Mouse (Mus musculus) heart, postnatal 4 days (tissue): Measurements from ENCODE around the gene Hmbs. TPM values are rescaled to one million over a fixed set of nuclear protein-coding genes. Genes with fewer than 3 reads are reported as not detected.
"Not testable (repeated sequence)": the region's sequence is repeated elsewhere in the genome, so short reads cannot be mapped to it uniquely, and the experiment has no call there.

Experiments
- DNase-seq: peaks from one replicate; pipeline ENCODE4 v3.0.0; 2021
- total RNA-seq, 2 experiments: library from RNA; stranded (reverse); gene quantifications; 2 replicates each; pipeline ENCODE4 v1.2.3; 2021

Hmbs gene
- total RNA-seq, 2 experiments from 2014 or later: 54.0 to 60.6 TPM

- peak; percentile 59 for DNase-seq
Observed at GRCm38 (mm10) chr9:44343290-44343689, 738 bp downstream of the Hmbs start.

GRCm38 (mm10) chr9:44342605-44343004 lies 1.4 kb downstream of the Hmbs start:
- DNase-seq: no peak

- DNase-seq: no peak
Observed at GRCm38 (mm10) chr9:44342173-44342572, 1.9 kb downstream of the Hmbs start.

- no peak for DNase-seq
Observed at GRCm38 (mm10) chr9:44341487-44341886, 2.5 kb downstream of the Hmbs start.

GRCm38 (mm10) chr9:44338574-44338973 lies 5.5 kb downstream of the Hmbs start:
- no peak for DNase-seq

GRCm38 (mm10) chr9:44337436-44338169 lies 6.4 kb downstream of the Hmbs start:
- no peak for DNase-seq

GRCm38 (mm10) chr9:44336964-44337363 lies 7.1 kb downstream of the Hmbs start:
- no peak for DNase-seq

GRCm38 (mm10) chr9:44336513-44336912 lies 7.5 kb downstream of the Hmbs start:
- not testable (repeated sequence) for DNase-seq

GRCm38 (mm10) chr9:44336093-44336406 lies 8.0 kb downstream of the Hmbs start:
- no peak for DNase-seq

- DNase-seq: no peak
Observed at GRCm38 (mm10) chr9:44335331-44336092, 8.5 kb downstream of the Hmbs start.

- DNase-seq: peak; percentile 98
Observed at GRCm38 (mm10) chr9:44334396-44335330, 9.4 kb downstream of the Hmbs start, which contains the start of gene H2afx. Gene H2afx (plus strand): TSS chr9:44334694.

GRCm38 (mm10) chr9:44332918-44333638 lies 10.9 kb downstream of the Hmbs start:
- no peak for DNase-seq

- DNase-seq: no peak
Observed at GRCm38 (mm10) chr9:44330736-44331135, 13.3 kb downstream of the Hmbs start.

- no peak for DNase-seq
Observed at GRCm38 (mm10) chr9:44327926-44328325, 16.1 kb downstream of the Hmbs start.

GRCm38 (mm10) chr9:44327064-44327711 lies 16.8 kb downstream of the Hmbs start:
- peak; percentile 59 for DNase-seq

- peak; percentile 85 for DNase-seq
Observed at GRCm38 (mm10) chr9:44326371-44327063, 17.5 kb downstream of the Hmbs start.

GRCm38 (mm10) chr9:44325768-44326370 lies 18.2 kb downstream of the Hmbs start, which contains the start of gene Dpagt1:
Gene Dpagt1 (plus strand): TSS chr9:44326019.
- DNase-seq: no peak

- DNase-seq: not testable (repeated sequence)
Observed at GRCm38 (mm10) chr9:44325032-44325767, 18.8 kb downstream of the Hmbs start.

GRCm38 (mm10) chr9:44324147-44324546 lies 19.9 kb downstream of the Hmbs start:
- no peak for DNase-seq

GRCm38 (mm10) chr9:44323656-44324055 lies 20.4 kb downstream of the Hmbs start:
- DNase-seq: not testable (repeated sequence)
